Mouse (Mus musculus) naive thymus-derived CD4-positive, alpha-beta T cell, adult 2 months (primary cell): ENCODE results near the gene Fbxw7.
A peak's percentile ranks its signal among the peaks of the same experiment; 100 is the strongest.
"Not testable (repeated sequence)": the region's sequence is repeated elsewhere in the genome, so short reads cannot be mapped to it uniquely, and the experiment has no call there.

ENCODE experiments used
- DNase-seq: peaks from one replicate; pipeline ENCODE4 v3.0.0-alpha.2; 2011; ENCODE audit warnings: low read depth

The Fbxw7 gene

DNA sequence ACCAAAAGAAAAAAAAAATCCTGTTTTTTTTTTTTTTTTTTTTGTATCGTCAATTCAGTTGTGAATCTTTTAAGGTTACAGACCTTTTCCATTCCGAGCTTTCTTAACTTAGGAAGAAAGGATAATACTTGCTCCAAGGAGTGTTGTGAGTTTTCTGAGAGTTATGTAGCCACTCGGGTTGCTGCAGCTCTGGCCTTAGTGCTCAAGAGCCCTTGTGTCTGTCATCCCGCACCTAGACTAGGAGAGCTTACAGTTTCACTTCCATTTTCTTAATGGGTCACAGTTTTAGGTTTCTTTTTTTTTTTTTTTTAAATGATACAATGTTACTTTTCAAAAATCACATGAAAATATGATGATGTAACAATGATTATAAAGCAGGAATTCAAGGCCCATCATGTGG, 12.5 kb downstream of the Fbxw7 start:
- DNase-seq: no peak

DNA sequence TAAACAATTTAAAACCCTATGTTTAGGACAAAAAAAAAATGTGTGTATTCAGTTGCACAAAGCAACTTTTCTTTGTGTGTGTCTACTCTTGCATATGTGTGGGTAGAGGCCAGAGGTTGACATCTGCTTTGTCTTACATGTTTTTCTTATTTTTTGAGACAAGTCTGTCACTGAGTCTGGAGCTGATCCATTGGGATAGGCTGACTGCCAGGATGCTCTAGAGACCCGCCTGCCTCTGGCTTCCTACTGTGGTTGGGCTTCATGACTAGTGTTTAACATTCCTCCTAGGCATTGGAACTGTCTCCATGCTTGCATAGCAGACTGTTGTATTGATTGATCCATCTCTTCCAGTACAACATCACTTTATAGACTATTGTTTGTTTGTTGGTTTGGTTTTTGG, 14.3 kb downstream of the Fbxw7 start:
- no peak for DNase-seq

DNA sequence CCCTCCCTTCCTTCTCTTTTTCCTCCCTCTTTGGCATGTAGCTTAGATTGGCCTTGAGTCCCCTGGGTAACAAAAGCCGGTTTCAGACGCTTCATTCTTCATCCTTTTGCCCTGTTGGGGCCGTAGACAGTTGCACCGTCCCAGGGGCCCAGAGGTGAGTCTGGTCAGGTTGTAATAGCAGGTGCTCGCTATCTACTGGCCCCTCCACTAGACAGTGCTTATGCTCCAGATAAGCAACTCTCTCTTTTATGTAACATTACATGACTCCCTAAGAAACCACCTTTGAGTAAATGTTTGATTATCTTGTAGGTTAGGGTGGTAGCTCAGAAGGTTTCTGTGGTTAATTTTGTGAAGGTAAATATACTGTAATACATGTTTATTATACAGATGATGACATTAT, 21.0 kb downstream of the Fbxw7 start:
- no peak for DNase-seq

DNA sequence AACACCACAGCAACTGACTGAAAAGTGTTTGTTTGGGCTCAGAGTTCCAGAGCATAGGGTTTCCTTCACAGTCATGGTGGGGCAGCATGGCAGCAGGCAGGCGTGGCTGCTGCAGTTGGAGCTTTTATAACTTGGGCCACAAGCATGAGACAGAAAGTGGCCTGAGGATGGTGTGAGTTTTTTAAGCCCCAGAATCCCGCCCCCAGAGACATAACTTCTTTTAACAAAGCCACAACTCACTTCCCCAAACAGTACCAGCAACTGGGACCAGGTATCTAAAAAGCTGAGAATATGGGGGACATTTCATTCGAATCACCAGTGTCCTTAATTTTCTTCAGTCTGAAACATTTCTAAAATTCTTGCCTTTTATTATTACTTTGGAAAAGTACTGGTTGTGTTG, 22.9 kb downstream of the Fbxw7 start:
- no peak for DNase-seq

DNA sequence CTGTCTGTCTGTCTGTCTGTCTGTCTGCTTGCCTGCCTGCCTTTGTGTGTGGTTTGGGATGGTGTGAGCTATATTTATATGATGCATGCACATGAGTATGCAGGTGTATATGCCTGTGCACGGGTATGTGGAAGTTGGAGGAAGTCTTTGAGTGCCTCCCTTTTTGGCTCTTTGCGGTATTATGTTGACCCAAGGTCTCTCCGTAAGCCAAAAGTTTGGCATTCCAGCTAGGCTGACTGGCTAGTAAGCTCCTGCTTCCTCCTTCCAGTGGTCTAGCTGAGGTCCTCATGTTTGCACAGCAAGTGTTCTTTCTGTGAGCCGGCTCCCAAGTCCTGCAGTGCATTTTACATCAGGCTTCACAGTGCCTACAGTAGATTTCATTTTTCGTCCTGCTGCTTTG, 24.4 kb downstream of the Fbxw7 start:
- no peak for DNase-seq

DNA sequence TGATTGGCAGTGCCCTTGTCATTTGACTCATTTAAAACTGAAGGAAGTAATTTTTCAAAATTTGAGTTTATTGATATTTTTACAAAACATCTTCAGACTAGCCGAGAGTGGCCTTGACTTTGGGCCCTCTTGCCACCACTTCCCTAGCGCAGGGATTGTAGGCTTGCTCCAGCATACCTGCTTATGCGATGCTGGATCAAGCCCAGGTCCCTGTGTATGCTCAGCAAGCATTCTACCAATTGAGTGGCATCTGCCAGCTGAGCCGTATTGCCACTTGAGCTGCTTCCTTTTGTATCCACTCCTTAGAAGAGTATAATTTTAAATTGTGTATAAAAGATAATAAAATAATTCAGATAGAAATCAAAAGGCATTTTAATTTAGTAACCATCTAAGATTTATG, 26.2 kb downstream of the Fbxw7 start:
- DNase-seq: no peak

DNA sequence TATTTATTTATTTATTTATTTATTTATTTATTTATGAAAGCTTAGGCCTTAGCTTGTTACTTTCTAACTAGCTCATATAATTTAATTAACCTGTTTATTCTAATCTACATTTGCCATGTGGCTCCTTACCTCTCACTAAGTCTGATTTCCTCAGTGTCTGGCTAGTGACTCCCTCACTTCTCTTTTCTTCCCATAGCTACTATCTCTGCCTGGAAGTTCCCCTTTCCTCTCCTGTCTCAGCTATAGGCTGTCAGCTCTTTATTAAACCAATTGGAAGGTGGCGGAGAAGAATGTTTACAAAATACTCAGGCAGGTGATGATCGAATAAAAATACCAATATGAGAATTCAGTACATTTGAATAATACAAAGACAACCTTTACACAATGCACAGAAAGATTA, 27.7 kb downstream of the Fbxw7 start:
- no peak for DNase-seq

DNA sequence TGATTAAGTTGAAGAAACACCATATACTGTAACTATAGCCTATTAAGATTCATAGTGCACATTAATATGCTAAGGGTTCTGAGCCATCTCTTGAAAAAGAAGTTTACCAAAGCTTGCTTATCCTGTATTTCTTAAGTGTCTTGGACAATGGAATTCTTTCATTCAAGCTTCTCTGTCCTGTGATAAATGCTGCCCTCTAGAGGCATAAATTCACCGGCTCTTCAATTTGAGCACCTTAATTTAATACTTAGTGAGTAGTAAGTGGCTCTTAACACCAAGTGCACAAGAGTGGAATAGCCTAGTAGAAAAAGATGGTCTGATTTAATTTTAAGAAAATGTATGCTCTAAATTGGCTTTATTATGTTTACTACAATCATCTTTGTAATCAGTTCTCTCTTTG, 28.5 kb downstream of the Fbxw7 start:
- DNase-seq: peak; percentile 75

DNA sequence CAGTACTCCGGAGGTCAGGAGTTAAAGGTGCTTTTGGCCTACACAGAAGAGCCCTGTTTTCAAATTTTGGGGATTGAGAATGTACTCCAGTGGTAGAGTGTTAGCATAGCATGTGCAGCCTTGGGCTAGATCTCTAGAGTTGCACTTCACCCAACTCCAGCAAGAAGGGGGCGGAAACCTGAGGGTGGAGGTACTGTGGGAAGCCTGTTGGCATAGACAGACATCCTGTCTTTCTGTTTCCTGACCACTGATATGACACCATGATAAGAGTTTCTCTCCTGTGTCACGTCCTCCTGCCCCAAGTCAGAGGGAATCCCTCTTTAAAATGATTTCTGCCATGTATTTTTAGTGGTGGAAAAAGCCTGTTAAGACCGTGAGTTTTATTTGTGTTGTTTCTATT, 33.7 kb downstream of the Fbxw7 start:
- peak; percentile 64 for DNase-seq

DNA sequence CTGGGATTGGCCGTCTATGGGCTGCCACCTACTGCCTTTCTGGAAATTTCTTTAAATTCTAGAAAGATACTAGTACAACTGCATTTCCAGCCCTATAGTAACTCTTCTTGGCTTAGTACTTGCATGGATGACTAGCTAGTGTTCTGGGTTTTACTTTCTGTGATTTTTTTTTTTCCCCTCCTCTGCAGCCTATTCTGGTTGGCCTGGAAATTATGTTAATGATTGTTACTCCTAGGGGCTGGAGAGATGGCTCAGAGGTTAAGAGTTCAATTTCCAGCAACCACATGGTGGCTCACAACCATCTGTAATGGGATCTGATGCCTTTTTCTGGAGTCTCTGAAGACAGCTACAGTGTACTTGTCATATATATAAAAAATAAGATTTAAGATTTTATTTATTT, 35.4 kb downstream of the Fbxw7 start:
- no peak for DNase-seq

DNA sequence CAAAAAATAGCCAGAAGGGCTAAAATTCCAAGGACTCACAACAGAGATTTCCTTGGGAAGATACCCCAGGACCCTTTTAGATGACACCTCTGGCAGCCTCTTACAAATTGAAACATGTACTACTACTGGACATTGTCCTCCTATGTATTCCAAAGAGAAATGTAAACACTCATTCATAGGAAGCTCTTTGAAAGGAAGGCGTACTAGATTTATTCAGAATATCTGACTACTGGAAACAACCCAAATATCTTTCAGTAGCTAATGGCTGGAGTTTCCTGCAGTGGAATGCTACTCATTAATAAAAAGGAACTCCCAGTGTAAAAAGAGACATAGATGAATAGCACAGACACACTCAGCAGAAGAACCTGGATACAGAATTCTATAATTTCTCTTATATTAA, 36.7 kb downstream of the Fbxw7 start:
- no peak for DNase-seq

DNA sequence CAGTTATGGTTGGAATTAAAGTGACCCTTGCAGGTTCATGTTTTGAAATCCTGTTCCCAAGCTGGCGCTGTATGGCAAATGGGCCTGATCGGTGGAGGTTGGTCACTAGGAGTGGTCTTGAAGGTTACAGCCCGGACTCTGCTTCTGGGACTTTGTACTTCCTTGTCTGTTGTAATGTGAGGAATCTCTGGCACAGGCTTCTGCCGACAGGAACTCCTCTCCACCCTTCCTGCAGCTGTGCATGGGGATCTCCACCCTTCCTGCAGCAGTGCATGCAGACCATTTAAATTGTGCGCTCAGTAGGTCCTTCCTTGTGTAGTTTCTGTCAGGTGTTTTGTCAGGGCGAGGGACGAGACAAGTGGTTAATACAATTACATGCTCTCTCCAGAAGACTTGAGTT, 37.8 kb downstream of the Fbxw7 start:
- DNase-seq: no peak

DNA sequence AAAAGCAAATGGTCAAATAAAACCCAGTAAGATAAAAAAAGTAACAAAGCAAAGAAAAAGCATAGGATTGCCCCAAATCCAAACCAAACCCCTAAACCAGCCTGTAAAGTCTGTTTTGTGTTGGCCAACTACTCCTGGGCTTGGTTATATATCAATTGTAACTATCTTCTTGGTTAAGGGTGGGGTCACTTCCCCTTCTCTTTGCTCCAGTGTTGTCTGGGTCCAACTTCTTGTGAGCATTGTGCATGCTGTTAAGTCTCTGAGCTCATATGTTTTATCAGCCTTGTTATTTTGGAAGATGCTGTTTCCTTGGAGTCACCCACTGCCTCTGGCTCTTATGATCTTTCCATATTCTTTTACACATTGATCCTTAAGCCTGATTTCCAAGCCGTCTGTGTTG, 39.4 kb downstream of the Fbxw7 start:
- no peak for DNase-seq

DNA sequence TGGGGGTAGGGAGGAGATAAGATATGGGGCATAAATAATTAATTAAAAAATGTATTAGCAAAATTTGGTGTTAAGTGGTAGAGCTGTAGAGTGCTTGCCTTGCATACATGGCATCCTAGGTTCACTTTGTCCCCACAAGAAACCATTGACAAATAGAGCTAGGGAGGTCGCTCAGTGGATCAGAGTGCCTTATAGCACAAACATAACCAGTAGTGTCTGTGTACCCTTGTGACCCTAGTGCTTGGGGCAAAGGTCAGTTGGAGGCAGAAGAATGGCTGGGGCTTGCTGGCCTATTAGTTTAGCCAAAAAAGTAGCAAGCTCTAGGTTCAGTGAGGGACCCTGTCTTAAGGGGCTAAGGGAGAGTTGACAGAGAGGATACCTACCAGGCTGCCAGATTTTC, 45.6 kb downstream of the Fbxw7 start:
- no peak for DNase-seq

DNA sequence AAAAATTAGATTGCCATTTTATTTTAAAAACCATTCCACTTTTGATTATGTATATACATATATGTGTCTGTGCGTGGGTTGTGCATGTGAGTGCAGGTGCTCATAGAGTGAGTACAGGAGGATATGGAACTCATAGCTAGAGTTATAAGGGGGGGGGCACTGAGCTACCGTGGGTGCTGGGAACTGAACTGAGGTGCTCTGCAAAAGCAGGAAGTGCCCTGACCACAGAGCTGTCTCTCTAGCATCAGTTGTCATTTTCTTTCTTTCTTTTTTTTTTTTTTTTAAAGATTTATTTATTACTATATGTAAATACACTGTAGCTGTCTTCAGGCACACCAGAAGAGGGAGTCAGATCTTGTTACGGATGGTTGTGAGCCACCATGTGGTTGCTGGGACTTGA, 46.7 kb downstream of the Fbxw7 start:
- not testable (repeated sequence) for DNase-seq

DNA sequence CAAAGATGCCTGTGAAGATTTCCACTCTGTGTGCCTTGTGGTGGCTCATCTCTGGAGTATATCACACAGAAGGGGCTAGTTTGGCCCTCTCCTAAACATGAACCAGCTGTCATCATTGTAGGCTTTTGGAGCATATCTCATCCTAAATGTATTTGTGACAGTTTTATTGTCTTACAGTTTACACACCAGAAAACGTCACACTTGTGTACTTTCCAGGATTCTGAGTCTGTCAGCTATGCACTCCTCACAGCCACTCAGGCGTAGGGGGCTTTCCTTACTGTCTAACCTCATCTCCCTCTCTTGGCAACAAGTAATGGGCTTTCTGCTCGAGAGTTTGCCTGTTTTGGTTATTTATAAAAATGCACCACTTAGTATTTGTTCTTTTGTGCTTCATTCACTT, 50.6 kb downstream of the Fbxw7 start:
- no peak for DNase-seq

DNA sequence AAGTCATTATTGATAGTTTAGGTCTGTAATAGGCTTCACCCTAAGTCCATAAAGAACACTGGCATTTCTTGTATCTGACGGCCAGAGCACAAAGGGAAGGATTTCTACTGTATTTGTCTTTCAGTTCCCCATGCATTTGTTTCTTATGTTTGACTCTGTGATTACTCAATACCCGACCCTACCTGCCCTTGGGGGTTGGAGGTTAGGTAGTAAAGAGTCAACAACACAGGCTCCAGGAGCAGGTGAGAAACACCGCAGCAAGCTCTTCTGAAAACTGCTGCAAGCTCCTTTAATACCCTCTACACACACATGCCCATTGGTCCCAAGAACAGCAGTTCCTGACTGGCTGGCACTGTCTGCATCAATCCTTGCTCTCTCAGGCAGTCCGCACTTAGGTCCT, 51.8 kb downstream of the Fbxw7 start:
- DNase-seq: no peak

DNA sequence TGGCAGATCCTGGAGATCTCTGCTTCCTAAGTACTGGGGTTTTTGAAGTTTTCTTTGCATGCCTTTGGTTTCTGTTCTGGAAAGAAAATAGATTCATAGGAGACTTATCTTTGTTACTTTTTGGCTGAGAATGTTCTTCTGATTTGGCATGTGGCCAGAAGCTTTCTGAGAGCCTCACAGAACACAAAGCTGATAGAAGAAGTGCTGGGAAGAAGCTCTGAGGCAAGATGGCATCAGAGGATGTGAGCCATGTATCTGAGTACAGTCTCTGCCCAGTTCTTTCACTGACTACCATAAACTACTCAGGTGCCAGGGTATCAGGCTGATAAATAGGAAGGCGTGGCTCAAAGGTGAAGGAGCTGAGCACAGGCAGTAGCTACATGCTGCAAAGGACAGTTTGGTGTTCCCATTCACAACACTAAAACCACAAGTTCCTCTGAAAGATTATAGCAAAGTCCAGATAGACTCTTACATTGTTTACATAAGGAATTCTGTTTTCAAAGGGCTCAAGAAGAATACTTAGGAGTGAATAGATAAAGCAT, 52.4 kb downstream of the Fbxw7 start:
- no peak for DNase-seq

DNA sequence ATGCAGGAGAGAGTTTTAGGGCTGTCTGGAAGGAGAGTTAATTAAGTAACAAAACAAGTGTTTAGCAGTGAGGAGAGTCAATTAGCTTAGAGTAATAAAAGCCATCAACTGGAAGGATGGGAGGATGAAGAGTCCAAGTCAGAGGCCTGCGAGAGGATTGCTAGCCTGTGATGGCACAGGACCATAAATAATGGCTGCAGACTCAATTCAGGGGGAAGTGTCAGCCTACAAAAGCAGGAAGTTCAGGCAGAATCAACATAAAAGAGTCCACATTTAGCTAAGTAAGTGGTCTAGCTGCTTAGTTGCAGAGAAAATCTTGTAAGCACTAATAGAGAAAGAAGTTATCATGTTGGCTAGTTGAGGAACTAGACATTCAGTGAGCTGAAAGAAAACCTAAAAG, 52.9 kb downstream of the Fbxw7 start:
- no peak for DNase-seq

DNA sequence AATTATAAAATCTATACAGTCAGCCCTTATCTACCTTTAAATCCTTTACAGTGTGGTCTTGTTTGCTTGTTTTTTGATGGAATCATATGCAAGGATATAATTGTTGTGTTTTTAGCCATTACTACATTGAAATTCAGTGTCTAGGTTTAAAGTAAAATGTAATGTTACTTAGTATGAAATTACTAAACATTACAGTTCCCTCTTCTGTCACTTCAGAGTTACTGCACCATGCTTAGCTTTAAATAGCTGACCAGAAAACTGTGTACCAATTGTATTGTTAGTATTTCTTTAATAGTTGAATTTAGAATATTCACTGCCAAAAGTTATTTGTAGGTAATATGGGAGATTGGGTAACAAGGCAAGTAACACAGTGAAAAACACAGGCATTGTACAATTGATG, 55.1 kb downstream of the Fbxw7 start:
- DNase-seq: no peak

DNA sequence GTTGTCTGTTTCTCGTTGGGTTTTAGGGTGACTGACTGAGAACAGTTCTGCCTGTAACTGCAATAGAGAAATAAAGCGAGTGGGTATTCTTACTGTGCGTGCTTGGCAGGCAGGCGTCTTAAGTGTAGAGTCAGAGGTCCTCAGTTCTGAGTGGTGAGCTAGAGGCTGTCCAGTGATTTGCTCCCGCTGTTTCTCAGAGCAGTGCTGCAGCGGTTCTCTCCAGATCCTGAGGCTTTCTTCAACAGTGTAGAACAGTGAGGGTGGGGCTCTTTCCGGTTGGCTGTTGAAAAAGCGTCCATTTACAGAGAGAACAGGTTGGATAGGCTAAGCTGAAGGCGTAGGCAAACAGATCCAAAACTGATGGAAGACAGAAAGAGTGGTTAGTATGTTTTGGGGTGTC, 60.2 kb downstream of the Fbxw7 start:
- no peak for DNase-seq

DNA sequence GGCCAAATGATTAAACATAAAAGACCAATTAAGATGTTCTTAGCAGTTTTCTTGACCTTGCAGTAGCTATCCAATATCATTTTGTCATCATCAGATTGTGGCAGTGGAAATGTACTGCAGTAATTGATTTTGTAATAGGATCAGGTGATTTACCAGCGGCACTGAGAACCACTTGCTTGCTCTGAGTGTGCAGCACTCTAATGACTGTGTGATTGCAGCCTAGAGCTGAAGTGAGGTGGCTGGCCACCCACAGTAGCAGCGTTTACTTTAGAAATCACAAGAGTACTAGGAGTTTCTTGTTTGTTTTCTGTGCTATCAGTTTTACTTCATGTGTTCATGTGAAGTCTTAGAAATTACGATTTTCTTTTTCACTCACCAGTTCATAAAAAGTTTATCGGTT, 61.1 kb downstream of the Fbxw7 start:
- DNase-seq: no peak

DNA sequence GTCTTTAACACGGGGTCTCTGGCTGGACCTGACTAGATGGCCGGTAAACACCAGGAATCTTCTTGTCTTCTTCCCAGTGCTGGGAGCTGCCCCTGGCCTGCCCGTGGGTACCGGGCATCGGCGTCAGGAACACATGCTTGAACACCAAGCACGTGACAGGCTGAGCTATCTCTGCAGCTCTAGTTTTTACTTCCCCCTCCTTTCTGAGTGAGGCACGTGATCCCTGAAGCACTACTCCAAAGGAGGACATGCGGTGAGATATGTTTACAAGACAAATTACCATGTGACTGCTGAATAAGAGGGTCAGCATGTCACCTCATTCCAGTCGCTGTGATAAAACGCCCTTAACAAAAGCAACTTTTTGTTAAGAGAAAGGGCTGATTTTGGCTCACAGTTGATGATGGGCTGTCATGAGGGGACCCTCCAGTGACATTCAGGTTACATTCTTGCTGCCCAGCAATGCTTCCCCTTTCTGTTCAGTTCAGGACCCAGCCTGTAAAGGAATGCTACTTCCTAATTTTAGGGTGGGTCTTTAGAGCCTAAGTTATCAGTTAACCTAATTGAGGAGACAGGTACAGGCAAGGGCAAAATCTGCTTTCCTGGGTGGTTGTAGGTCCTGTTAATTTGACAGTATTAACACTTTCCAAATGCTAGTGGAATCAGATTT, 68.9 kb downstream of the Fbxw7 start:
- peak; percentile 29 for DNase-seq

DNA sequence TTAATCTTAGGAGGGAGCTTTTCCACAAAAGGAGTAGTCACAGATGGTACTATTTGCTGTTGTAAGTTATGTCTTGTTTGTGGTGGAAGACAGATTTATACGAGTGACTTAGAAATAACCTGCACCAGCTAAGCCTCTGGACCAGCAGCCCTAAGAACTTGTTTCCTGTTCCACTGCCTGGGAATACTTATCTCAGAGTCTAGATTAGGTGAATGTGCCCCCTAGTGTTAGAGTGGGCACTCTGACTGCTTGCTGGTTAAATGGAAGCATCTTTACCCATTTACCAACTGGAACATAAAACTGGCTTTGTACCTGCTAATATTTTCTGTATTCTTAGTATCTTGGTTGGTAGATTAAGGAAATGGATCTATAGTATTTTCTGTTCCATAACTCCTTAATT, 74.6 kb downstream of the Fbxw7 start:
- peak; percentile 39 for DNase-seq

DNA sequence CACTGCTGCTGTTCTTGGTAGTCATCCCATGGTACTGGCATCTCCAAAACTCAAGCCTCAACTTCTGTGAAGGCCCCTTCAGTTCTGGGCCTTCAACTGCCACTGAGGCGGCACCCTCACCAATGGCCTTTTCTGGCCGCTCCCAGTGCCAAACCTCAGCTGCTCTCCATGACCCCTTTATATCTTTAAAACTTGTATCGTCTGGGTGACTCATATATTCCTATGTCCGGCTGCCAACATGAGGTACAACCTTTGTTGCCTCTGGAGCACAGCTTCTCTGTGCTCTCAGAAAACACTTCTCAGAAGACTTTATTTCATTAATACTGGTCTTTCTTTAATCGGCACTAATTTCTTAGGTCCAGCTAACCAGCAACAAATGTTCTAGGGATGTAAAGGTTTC, 75.9 kb downstream of the Fbxw7 start:
- DNase-seq: no peak
